In genomic region chr8:128479309-128480013, GRCm38 (mm10) we compare ENCODE assay signal across 23 mouse cellular contexts.
DNase-seq lines count a peak whose midpoint lies in the region; ATAC-seq and TF ChIP-seq lines count a peak whose summit lies in the region.
"Had no signal": no experiment of that assay in that cellular context is flagged by ENCODE, and none has a peak within 500 bp of the region (broad histone marks: within the 10 kb centered on the region; RNA-seq: fewer than 3 reads in every experiment).

No protein-coding gene starts in this region.

- 0 out of 2 replicates have a peak overlapping the region, but pooled peaks have one; percentile 25 for H3K27ac ChIP-seq in heart, embryonic 13.5 days (replicated peaks)
- no peak overlapping the region for H3K27ac ChIP-seq in heart, embryonic 10.5 days
- peak overlapping the region; percentile 85 for H3K27ac ChIP-seq in liver, adult 2 months (replicated peaks; ENCODE audit: insufficient read depth, low read depth, low read length)
- H3K27ac ChIP-seq in liver, embryonic 12.5 days = no peak overlapping the region
- peak overlapping the region; percentile 26; the same call in 1 of the 2 replicates for H3K27ac ChIP-seq in thymus, adult 2 months (ENCODE audit: control insufficient read depth, insufficient read depth, low read length)
- H3K27ac ChIP-seq: embryonic facial prominence, embryonic 12.5 days; layer of hippocampus, adult 2 months; limb, embryonic 15.5 days; macrophage; midbrain, embryonic 10.5 days; neural tube, embryonic 12.5 days had no signal

- no peak for ATAC-seq in heart, embryonic 13.5 days (ENCODE audit: extremely low read depth, insufficient number of reproducible peaks, low FRiP score, low TSS enrichment)
- ATAC-seq in liver, embryonic 12.5 days = no peak
- ATAC-seq: activated CD4-positive, CD25-positive, alpha-beta regulatory T cell, adult 4 months; forebrain, embryonic 16.5 days; hindbrain, embryonic 16.5 days had no signal

- no peak for DNase-seq in heart, embryonic 10.5 days (ENCODE audit: low spot score)
- peak; percentile 76 for DNase-seq in liver, adult 2 months (ENCODE audit: extremely low read depth, low read depth, low spot score)
- DNase-seq in thymus, adult 2 months = no peak
- DNase-seq in thymus, adult 18-20 months = no peak
- peak; percentile 40 for DNase-seq in thymus, postnatal 4 days
- DNase-seq in neural tube, embryonic 10.5 days (ENCODE audit: extremely low spot score, low spot score) = no peak
- DNase-seq: adrenal gland, postnatal 10 days; cerebellum, adult 9-11 months; gastrocnemius, postnatal 36 days; kidney, adult 2 months had no signal

- no peak overlapping the region for H3K4me2 ChIP-seq in heart, embryonic 13.5 days
- H3K4me2 ChIP-seq in liver, embryonic 12.5 days = no peak overlapping the region
- H3K4me2 ChIP-seq: embryonic facial prominence, embryonic 12.5 days; heart, embryonic 11.5 days; limb, embryonic 15.5 days; neural tube, embryonic 12.5 days had no signal

- no peak overlapping the region for H3K9ac ChIP-seq in heart, embryonic 13.5 days
- peak overlapping the region; percentile 38 for H3K9ac ChIP-seq in liver, adult 2 months (ENCODE audit: low read depth, low read length)
- H3K9ac ChIP-seq in liver, embryonic 12.5 days = no peak overlapping the region
- H3K9ac ChIP-seq: embryonic facial prominence, embryonic 12.5 days; limb, embryonic 15.5 days; neural tube, embryonic 12.5 days had no signal

- peaks cover 19% of the 10 kb centered on the region for H3K4me1 ChIP-seq in heart, embryonic 13.5 days
- 0 out of 2 replicates have a peak, but pooled peaks cover 4% of the 10 kb centered on the region for H3K4me1 ChIP-seq in heart, embryonic 10.5 days
- H3K4me1 ChIP-seq in liver, adult 2 months (ENCODE audit: control insufficient read depth, insufficient read depth, low read length) = peaks cover 39% of the 10 kb centered on the region
- no peaks in the 10 kb centered on the region for H3K4me1 ChIP-seq in liver, embryonic 12.5 days
- H3K4me1 ChIP-seq in thymus, adult 2 months (replicated peaks; ENCODE audit: control insufficient read depth, insufficient read depth, low read length) = peaks cover 29% of the 10 kb centered on the region
- H3K4me1 ChIP-seq: neural tube, embryonic 12.5 days had no signal

- H3K79me2 ChIP-seq in liver, adult 2 months (ENCODE audit: control insufficient read depth, insufficient read depth, low read length) = peaks cover 4% of the 10 kb centered on the region; the same call in 1 of the 2 replicates

- no peak overlapping the region for H3K4me3 ChIP-seq in heart, embryonic 13.5 days
- H3K4me3 ChIP-seq in heart, embryonic 10.5 days = no peak overlapping the region
- H3K4me3 ChIP-seq in liver, adult 2 months (ENCODE audit: insufficient read depth, low read depth, low read length) = no peak overlapping the region
- no peak overlapping the region for H3K4me3 ChIP-seq in liver, embryonic 12.5 days
- H3K4me3 ChIP-seq in thymus, adult 2 months (ENCODE audit: control insufficient read depth, insufficient read depth, low read length) = no peak overlapping the region
- H3K4me3 ChIP-seq: embryonic facial prominence, embryonic 12.5 days; layer of hippocampus, adult 2 months; limb, embryonic 15.5 days; midbrain, embryonic 10.5 days; neural tube, embryonic 12.5 days had no signal

- peaks cover 92% of the 10 kb centered on the region for H3K36me3 ChIP-seq in heart, embryonic 13.5 days
- H3K36me3 ChIP-seq in heart, embryonic 10.5 days = peaks cover 58% of the 10 kb centered on the region
- peaks cover 25% of the 10 kb centered on the region for H3K36me3 ChIP-seq in liver, adult 2 months (ENCODE audit: control insufficient read depth, insufficient read depth, low read length)
- peaks cover 4% of the 10 kb centered on the region; the same call in 1 of the 2 replicates for H3K36me3 ChIP-seq in liver, embryonic 12.5 days
- H3K36me3 ChIP-seq in thymus, adult 2 months (ENCODE audit: control insufficient read depth, insufficient read depth, low read length) = no peaks in the 10 kb centered on the region
- H3K36me3 ChIP-seq: G1E; midbrain, embryonic 10.5 days had no signal

- TF ChIP-seq CTCF in liver, adult 2 months (IDR thresholded peaks at IDR 0.05; ENCODE audit: low read depth, low read length) = no peak
- TF ChIP-seq CTCF in thymus, adult 2 months (IDR thresholded peaks at IDR 0.05; ENCODE audit: borderline replicate concordance, control insufficient read depth, extremely low read depth, insufficient read depth, low read length, poor library complexity) = no peak

- TF ChIP-seq POLR2A in liver, adult 2 months (IDR thresholded peaks at IDR 0.05; ENCODE audit: extremely low read depth, insufficient read depth, low read length) = no peak
- no peak for TF ChIP-seq POLR2A in thymus, adult 2 months (IDR thresholded peaks at IDR 0.05; ENCODE audit: control insufficient read depth, extremely low read depth, insufficient read depth, low read length, poor library complexity)

- 68% methylated on average over 5 of the region's 5 CpGs for WGBS in heart, embryonic 13.5 days
- 74% methylated on average over 5 of the region's 5 CpGs for WGBS in heart, embryonic 10.5 days
- WGBS in liver, adult 2 months = 22% methylated on average over 5 of the region's 5 CpGs
- 52% methylated on average over 5 of the region's 5 CpGs for WGBS in liver, embryonic 12.5 days (ENCODE audit: insufficient replicate concordance)
- WGBS in thymus, adult 2 months = 26% methylated on average over 5 of the region's 5 CpGs

- no peaks in the 10 kb centered on the region for H3K27me3 ChIP-seq in heart, embryonic 13.5 days (replicated peaks)
- H3K27me3 ChIP-seq in heart, embryonic 10.5 days (ENCODE audit: insufficient read depth, poor library complexity, severe bottlenecking) = no peaks in the 10 kb centered on the region
- no peaks in the 10 kb centered on the region for H3K27me3 ChIP-seq in liver, adult 2 months (ENCODE audit: control insufficient read depth, insufficient read depth, low read length)
- no peaks in the 10 kb centered on the region for H3K27me3 ChIP-seq in liver, embryonic 12.5 days (replicated peaks)
- H3K27me3 ChIP-seq in thymus, adult 2 months (ENCODE audit: control insufficient read depth, insufficient read depth, low read length) = no peaks in the 10 kb centered on the region
- H3K27me3 ChIP-seq: embryonic facial prominence, embryonic 12.5 days; limb, embryonic 15.5 days; neural tube, embryonic 12.5 days had no signal

- no peaks in the 10 kb centered on the region for H3K9me3 ChIP-seq in heart, embryonic 13.5 days
- H3K9me3 ChIP-seq in heart, embryonic 10.5 days = no peaks in the 10 kb centered on the region
- no peaks in the 10 kb centered on the region for H3K9me3 ChIP-seq in liver, embryonic 12.5 days (replicated peaks)
- H3K9me3 ChIP-seq: embryonic facial prominence, embryonic 12.5 days; G1E; limb, embryonic 15.5 days; midbrain, embryonic 10.5 days; neural tube, embryonic 12.5 days had no signal

Comparison
In these comparisons a context has a peak if more than half of its experiments do, and no peak if none do; other contexts are left out.
1. H3K27ac ChIP-seq: peak in heart, embryonic 13.5 days (single experiment), liver, adult 2 months (single experiment) and thymus, adult 2 months (single experiment); none in heart, embryonic 10.5 days (single experiment) and liver, embryonic 12.5 days (single experiment).
2. DNase-seq: peak in liver, adult 2 months (single experiment) and thymus, postnatal 4 days (single experiment); none in heart, embryonic 10.5 days (single experiment), thymus, adult 2 months (single experiment), thymus, adult 18-20 months (0 of 2) and neural tube, embryonic 10.5 days (single experiment).